Mouse (Mus musculus) cerebellum, adult 9-11 months (tissue): ENCODE measurements around the gene Gm826.

Experiments used
- DNase-seq: peaks from one replicate; pipeline ENCODE4 v3.0.0; 2022

Gene Gm826

GRCm38 (mm10) chr2:160275959-160276657, 57.9 kb downstream of the Gm826 start:
- no peak for DNase-seq

GRCm38 (mm10) chr2:160267828-160268453, 66.0 kb downstream of the Gm826 start:
- DNase-seq: no peak

- DNase-seq: no peak
Measured at GRCm38 (mm10) chr2:160263861-160264260, 70.1 kb downstream of the Gm826 start.

- DNase-seq: no peak
Measured at GRCm38 (mm10) chr2:160261538-160261937, 72.4 kb downstream of the Gm826 start.
